Mouse (Mus musculus) midbrain, embryonic 11.5 days (tissue): ENCODE measurements around the gene Stat3. TPM values are rescaled to one million over a fixed set of nuclear protein-coding genes. Genes with fewer than 3 reads are reported as not detected.
A peak's percentile ranks its signal among the peaks of the same experiment; 100 is the strongest.

Source experiments
- ATAC-seq: fragments of 200-750 bp; cut with Nextera tagmentation; 2 replicates; pipeline ENCODE4 v1.8.0; 2017; ENCODE audit warnings: moderate TSS enrichment, moderate library complexity; ENCODE audit not compliant: low FRiP score
- DNase-seq: peaks from one replicate; pipeline ENCODE4 v3.0.0; 2015; ENCODE audit warnings: low spot score; ENCODE audit errors: missing footprints
- H3K27ac ChIP-seq: fragments of 300-500 bp; sonication (generic); 2 replicates; pipeline ENCODE4 v1.5.1; 2014; ENCODE audit warnings: low read depth, low read length
- H3K27me3 ChIP-seq: fragments of 300-500 bp; sonication (generic); 2 replicates; pipeline ENCODE4 v1.6.1; 2014; ENCODE audit warnings: mild to moderate bottlenecking, low read length, moderate library complexity, mixed read lengths; ENCODE audit not compliant: control insufficient read depth, insufficient read depth
- H3K36me3 ChIP-seq: fragments of 300-500 bp; sonication (generic); 2 replicates; pipeline ENCODE4 v1.6.1; 2014; ENCODE audit warnings: mild to moderate bottlenecking, low read length, moderate library complexity, mixed read lengths; ENCODE audit not compliant: control insufficient read depth, insufficient read depth
- H3K4me1 ChIP-seq: fragments of 300-500 bp; sonication (generic); 2 replicates; pipeline ENCODE4 v1.6.1; 2014; ENCODE audit warnings: low read length; ENCODE audit not compliant: control insufficient read depth, insufficient read depth
- H3K4me2 ChIP-seq: fragments of 300-500 bp; sonication (generic); 2 replicates; pipeline ENCODE4 v1.6.1; 2014; ENCODE audit warnings: mild to moderate bottlenecking, moderate library complexity
- H3K4me3 ChIP-seq: fragments of 300-500 bp; sonication (generic); 2 replicates; pipeline ENCODE4 v1.5.1; 2014; ENCODE audit warnings: low read depth, low read length
- H3K9ac ChIP-seq: fragments of 300-500 bp; sonication (generic); 2 replicates; pipeline ENCODE4 v1.6.1; 2014; ENCODE audit warnings: low read length
- H3K9me3 ChIP-seq: fragments of 300-500 bp; sonication (generic); 2 replicates; pipeline ENCODE4 v1.6.1; 2016; ENCODE audit warnings: low read length; ENCODE audit not compliant: control insufficient read depth
- WGBS: fragments of 180-500 bp; shearing (Covaris S2); extraction: QIAGEN DNeasy Blood & Tissue Kit; methylation state at CpG from one replicate; pipeline ENCODE4 v1.1.7; 2014; 5-methylcytosine and 5-hydroxymethylcytosine counted together
- polyA plus RNA-seq: library from polyadenylated mRNA; unstranded; fragments of >200 nt; fragmentation: Nextera tagmentation; extraction: Ambion mirVana; gene quantifications from 2 replicates; pipeline ENCODE4 v1.2.1, GENCODE M21; 2014

Gene Stat3
- polyA plus RNA-seq, 1 experiment from 2014 or later: 24.0 TPM

DNA sequence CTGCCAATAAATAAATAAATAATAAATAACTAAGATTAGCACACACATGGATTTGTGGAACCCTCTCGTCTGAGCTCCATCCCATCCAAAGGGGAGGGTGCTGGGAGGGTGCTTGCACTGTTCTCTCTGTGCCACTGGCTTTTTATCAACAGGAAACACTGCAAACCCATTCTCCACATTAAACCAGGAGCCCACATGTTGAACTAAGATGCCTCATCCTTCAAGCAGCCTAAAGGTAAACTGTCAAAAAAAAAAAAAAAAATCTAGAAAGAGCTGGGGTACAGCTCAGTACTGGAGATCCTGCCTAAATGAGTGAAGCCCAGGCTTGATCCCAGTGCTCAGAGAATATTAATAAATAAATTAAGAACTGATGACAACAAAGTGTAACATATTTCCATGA is 33.4 kb downstream of the Stat3 start:
- Histone ChIP-seq H3K4me1 (no peaks in the 10 kb centered on the region), H3K27me3 (no peaks in the 10 kb centered on the region), H3K4me3 (no peak overlapping the region), H3K9ac (no peak overlapping the region), H3K4me2 (no peak overlapping the region), H3K27ac (no peak overlapping the region), H3K36me3 (peaks cover 4% of the 10 kb centered on the region; the same call in 1 of the 2 replicates), H3K9me3 (no peaks in the 10 kb centered on the region)
- WGBS: 70% methylated on average over 1 of the region's 1 CpGs
- DNase-seq (no peak), ATAC-seq (no peak)

DNA sequence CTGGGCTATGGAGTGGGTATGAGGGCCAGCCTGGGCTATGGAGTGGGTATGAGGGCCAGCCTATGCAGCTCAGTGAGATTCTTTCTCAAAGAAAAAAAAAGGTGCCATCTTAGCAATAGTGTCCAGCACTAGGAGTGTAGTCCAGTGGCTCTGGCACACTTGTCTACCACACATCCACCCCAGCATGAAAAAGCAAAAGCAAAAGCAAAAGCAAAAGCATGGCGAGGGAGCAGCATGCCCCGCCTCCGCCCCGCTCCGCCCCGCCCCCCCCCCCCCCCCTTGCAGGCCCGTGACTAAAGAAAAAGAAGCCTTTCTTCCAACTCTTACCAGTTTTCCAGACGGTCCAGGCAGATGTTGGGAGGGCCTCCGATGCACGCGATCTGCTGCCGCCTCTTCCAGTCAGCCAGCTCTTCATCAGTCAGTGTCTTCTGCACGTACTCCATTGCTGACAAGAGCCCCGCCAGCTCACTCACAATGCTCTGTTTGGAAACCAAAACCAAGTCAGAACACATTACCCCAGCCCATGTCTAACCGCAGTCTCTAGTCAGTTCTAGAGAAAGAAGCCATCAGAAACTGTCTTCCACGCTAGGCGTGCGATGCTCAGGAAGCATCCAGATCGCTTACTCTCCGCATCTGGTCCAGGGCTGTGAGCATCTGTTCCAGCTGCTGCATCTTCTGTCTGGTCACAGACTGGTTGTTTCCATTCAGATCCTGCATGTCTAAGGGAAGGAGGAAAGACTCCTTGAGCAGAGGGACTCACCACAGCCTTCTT is 34.6 kb downstream of the Stat3 start:
- ATAC-seq (no peak), DNase-seq (peak; percentile 26)
- no peaks in the 10 kb centered on the region for H3K4me1 ChIP-seq
- no peak overlapping the region for H3K27ac ChIP-seq
- no peaks in the 10 kb centered on the region for H3K9me3 ChIP-seq
- no peak overlapping the region for H3K4me2 ChIP-seq
- H3K9ac ChIP-seq: no peak overlapping the region
- WGBS: 70% methylated on average over 19 of the region's 20 CpGs
- peaks cover 4% of the 10 kb centered on the region; the same call in 1 of the 2 replicates for H3K36me3 ChIP-seq
- H3K27me3 ChIP-seq: no peaks in the 10 kb centered on the region
- no peak overlapping the region for H3K4me3 ChIP-seq

- Histone ChIP-seq H3K27ac (no peak overlapping the region), H3K4me1 (peaks cover 7% of the 10 kb centered on the region; the same call in 1 of the 2 replicates), H3K27me3 (no peaks in the 10 kb centered on the region), H3K9ac (peak overlapping the region; percentile 24; the same call in 1 of the 2 replicates), H3K4me3 (no peak overlapping the region), H3K9me3 (no peaks in the 10 kb centered on the region), H3K36me3 (peaks cover 4% of the 10 kb centered on the region; the same call in 1 of the 2 replicates), H3K4me2 (no peak overlapping the region)
- ATAC-seq: no peak
- DNase-seq: peak; percentile 81
- 68% methylated on average over 16 of the region's 16 CpGs for WGBS
Observed at GRCm38 (mm10) chr11:100898441-100899199, 40.7 kb downstream of the Stat3 start.

- peak; percentile 14 for DNase-seq
- H3K27ac ChIP-seq: no peak overlapping the region
- WGBS: 77% methylated on average over 7 of the region's 7 CpGs
Observed at GRCm38 (mm10) chr11:100897294-100898231, 41.8 kb downstream of the Stat3 start.

DNA sequence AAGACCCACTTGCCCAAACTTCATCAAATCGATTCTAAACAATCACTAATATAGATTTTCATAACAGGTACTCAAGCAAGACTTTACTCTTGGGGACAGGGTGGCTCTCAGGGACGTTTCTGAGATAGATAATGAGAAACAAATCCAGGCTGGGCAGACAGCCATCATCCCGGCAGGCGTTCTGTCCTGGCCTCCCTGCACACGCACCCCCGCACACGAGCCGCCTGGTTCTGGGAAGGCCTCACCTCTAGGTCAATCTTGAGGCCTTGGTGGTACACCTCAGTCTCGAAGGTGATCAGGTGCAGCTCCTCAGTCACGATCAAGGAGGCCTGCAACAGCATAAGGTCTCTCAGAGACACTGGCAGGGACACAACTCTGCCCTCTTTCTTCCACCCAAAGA is 43.3 kb downstream of the Stat3 start:
- 85% methylated on average over 10 of the region's 10 CpGs for WGBS
- no peaks in the 10 kb centered on the region for H3K9me3 ChIP-seq
- no peaks in the 10 kb centered on the region for H3K36me3 ChIP-seq
- peaks cover 7% of the 10 kb centered on the region; the same call in 1 of the 2 replicates for H3K4me1 ChIP-seq
- ATAC-seq (no peak), DNase-seq (no peak)
- no peak overlapping the region for H3K4me3 ChIP-seq
- H3K27ac ChIP-seq: no peak overlapping the region
- no peak overlapping the region for H3K9ac ChIP-seq
- H3K4me2 ChIP-seq: no peak overlapping the region
- H3K27me3 ChIP-seq: no peaks in the 10 kb centered on the region

More at GRCm38 (mm10) chr11:100897294-100898231, 41.8 kb downstream of the Stat3 start:
- no peak overlapping the region for H3K4me2 ChIP-seq
- no peak overlapping the region for H3K4me3 ChIP-seq
- no peaks in the 10 kb centered on the region for H3K9me3 ChIP-seq
- no peak for ATAC-seq
- H3K4me1 ChIP-seq: peaks cover 7% of the 10 kb centered on the region; the same call in 1 of the 2 replicates
- H3K36me3 ChIP-seq: no peaks in the 10 kb centered on the region
- H3K27me3 ChIP-seq: no peaks in the 10 kb centered on the region
- no peak overlapping the region for H3K9ac ChIP-seq

DNA sequence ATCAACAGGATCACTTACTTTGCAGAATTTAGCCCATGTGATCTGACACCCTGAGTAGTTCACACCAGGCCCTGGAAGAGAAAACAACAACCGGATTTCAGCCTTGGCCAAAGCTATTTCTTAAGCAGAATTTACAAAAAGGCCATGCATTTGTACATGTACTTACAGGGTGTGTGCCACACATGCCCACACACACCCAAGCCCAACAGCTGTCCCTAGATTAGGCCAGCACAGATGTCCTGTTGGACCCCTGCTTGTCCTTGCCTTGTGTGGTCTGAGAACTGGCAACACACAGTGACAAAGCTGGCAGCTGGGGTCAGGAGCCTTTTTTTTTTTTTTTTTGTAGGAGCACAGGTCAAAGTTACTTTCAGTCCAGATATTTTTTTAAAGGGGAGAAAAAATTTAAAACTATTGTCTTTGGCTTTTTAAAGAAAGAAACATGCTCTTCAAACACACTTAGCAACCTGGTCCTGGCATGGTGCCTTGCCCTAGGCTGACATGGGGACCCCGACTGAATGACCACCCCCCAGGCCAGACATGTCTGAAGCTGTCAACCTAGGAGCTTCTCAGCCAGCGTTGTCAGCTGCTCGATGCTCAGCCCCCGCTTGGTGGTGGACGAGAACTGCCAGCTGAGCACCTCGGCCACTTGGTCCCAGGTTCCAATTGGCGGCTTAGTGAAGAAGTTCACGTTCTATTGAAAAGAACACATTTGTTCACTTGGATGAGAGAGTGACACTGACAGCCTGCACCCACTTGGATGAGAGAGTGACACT is 45.0 kb downstream of the Stat3 start:
- no peak overlapping the region for H3K27ac ChIP-seq
- H3K4me2 ChIP-seq: no peak overlapping the region
- no peak for ATAC-seq

GRCm38 (mm10) chr11:100893482-100893881 is 45.9 kb downstream of the Stat3 start:
- Histone ChIP-seq H3K27ac (no peak overlapping the region), H3K9me3 (no peaks in the 10 kb centered on the region), H3K4me2 (no peak overlapping the region), H3K36me3 (no peaks in the 10 kb centered on the region), H3K9ac (no peak overlapping the region), H3K27me3 (no peaks in the 10 kb centered on the region), H3K4me1 (peaks cover 2% of the 10 kb centered on the region; the same call in 1 of the 2 replicates), H3K4me3 (no peak overlapping the region)
- WGBS: 14% methylated on average over 9 of the region's 9 CpGs
- DNase-seq: peak; percentile 95
- ATAC-seq: 0 out of 2 replicates have a peak, but pooled peaks have one; percentile 30

More for the DNA sequence above, 45.0 kb downstream of the Stat3 start:
- peaks cover 7% of the 10 kb centered on the region; the same call in 1 of the 2 replicates for H3K4me1 ChIP-seq
- no peak overlapping the region for H3K9ac ChIP-seq
- H3K4me3 ChIP-seq: no peak overlapping the region
- WGBS: 75% methylated on average over 9 of the region's 9 CpGs
- no peaks in the 10 kb centered on the region for H3K27me3 ChIP-seq
- no peak for DNase-seq
- H3K36me3 ChIP-seq: no peaks in the 10 kb centered on the region
- H3K9me3 ChIP-seq: no peaks in the 10 kb centered on the region

GRCm38 (mm10) chr11:100892435-100892834 is 46.9 kb downstream of the Stat3 start:
- Histone ChIP-seq H3K9me3 (no peaks in the 10 kb centered on the region), H3K4me3 (no peak overlapping the region), H3K9ac (no peak overlapping the region), H3K4me2 (no peak overlapping the region), H3K27me3 (no peaks in the 10 kb centered on the region), H3K27ac (no peak overlapping the region), H3K4me1 (no peaks in the 10 kb centered on the region), H3K36me3 (no peaks in the 10 kb centered on the region)
- DNase-seq (no peak), ATAC-seq (no peak)
- WGBS: 88% methylated on average over 5 of the region's 5 CpGs
